Mouse (Mus musculus) neural tube, embryonic 12.5 days (tissue): ENCODE measurements around the gene Prr3. TPM values are rescaled to one million over a fixed set of nuclear protein-coding genes. Genes with fewer than 3 reads are reported as not detected.

Experiments used
- ATAC-seq: fragments of 200-750 bp; cut with Nextera tagmentation; 2 replicates; pipeline ENCODE4 v1.8.0; 2017; ENCODE audit warnings: low read depth, mild to moderate bottlenecking, moderate TSS enrichment, moderate library complexity; ENCODE audit not compliant: low FRiP score
- H3K27ac ChIP-seq: fragments of 300-500 bp; sonication (generic); 2 replicates; pipeline ENCODE4 v1.5.1; 2016
- H3K27me3 ChIP-seq: fragments of 300-500 bp; sonication (generic); replicated peaks from 2 replicates; pipeline ENCODE4 v1.6.1; 2016; ENCODE audit warnings: mild to moderate bottlenecking
- H3K36me3 ChIP-seq: fragments of 300-500 bp; sonication (generic); 2 replicates; pipeline ENCODE4 v1.6.1; 2016; ENCODE audit warnings: mild to moderate bottlenecking
- H3K4me1 ChIP-seq: fragments of 300-500 bp; sonication (generic); 2 replicates; pipeline ENCODE4 v1.6.1; 2016
- H3K4me2 ChIP-seq: fragments of 300-500 bp; sonication (generic); replicated peaks from 2 replicates; pipeline ENCODE4 v1.6.1; 2016; ENCODE audit warnings: mild to moderate bottlenecking
- H3K4me3 ChIP-seq: fragments of 300-500 bp; sonication (generic); 2 replicates; pipeline ENCODE4 v1.5.1; 2016
- H3K9ac ChIP-seq: fragments of 300-500 bp; sonication (generic); 2 replicates; pipeline ENCODE4 v1.6.1; 2016; ENCODE audit warnings: mild to moderate bottlenecking
- H3K9me3 ChIP-seq: fragments of 300-500 bp; sonication (generic); 2 replicates; pipeline ENCODE4 v1.6.1; 2016; ENCODE audit warnings: mild to moderate bottlenecking
- WGBS: fragments of 180-500 bp; shearing (Covaris S2); methylation state at CpG from one replicate; pipeline ENCODE4 v1.1.7; 2016; 5-methylcytosine and 5-hydroxymethylcytosine counted together
- polyA plus RNA-seq: library from polyadenylated mRNA; unstranded; fragments of >200 nt; fragmentation: Nextera tagmentation; extraction: Ambion mirVana; gene quantifications from 2 replicates; pipeline ENCODE4 v1.2.1, GENCODE M21; 2016

The Prr3 gene
- polyA plus RNA-seq, 1 experiment from 2014 or later = 50.9 TPM

DNA sequence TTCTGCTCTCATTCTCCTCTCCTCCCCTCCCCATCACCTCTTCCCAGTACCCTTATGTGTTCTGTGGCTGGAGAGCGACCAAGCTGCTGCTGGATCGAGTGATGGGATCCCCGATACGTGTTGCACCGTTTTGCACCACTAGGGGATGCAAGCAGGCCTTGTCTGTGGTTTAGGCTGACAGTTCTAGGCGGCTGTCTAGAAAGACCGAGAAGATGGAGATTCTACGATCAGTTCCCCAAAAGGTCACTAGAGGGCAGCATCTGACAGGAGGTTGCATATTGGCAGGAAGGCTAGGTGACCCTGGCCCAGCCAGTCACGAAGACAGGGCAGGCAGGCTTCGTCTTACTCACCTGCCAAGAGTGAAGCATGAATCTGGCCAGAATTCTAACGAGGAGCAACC is 16.9 kb upstream of the Prr3 start:
- Histone ChIP-seq H3K27me3 (no peaks in the 10 kb centered on the region), H3K36me3 (no peaks in the 10 kb centered on the region), H3K9me3 (no peaks in the 10 kb centered on the region), H3K4me3 (no peak overlapping the region), H3K27ac (no peak overlapping the region), H3K9ac (no peak overlapping the region), H3K4me1 (peaks cover 13% of the 10 kb centered on the region), H3K4me2 (no peak overlapping the region)
- WGBS = 5% methylated on average over 11 of the region's 11 CpGs
- peak; percentile 57 for ATAC-seq

DNA sequence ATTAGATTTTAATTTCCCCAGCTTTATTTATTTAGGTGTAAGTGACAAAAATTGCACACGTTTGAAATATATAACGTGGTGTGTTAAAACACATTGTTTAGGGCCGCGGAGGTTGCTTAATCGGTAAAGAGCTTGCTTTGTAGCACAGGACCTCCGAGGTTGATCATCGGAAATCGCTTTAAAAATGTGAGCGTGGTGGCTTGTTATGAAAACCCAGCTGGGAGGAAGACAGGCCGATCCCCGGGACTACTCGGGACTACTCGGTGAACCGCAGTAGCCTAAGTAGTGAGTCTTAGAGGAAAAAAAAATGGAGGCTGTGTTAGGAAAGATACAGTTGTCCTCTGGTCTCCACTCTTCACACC is 14.8 kb upstream of the Prr3 start:
- Histone ChIP-seq H3K9me3 (no peaks in the 10 kb centered on the region), H3K27ac (no peak overlapping the region), H3K36me3 (no peaks in the 10 kb centered on the region), H3K27me3 (no peaks in the 10 kb centered on the region), H3K4me1 (peaks cover 13% of the 10 kb centered on the region), H3K4me2 (peak overlapping the region; percentile 69), H3K9ac (peak overlapping the region; percentile 44), H3K4me3 (peak overlapping the region; percentile 52)
- 2% methylated on average over 14 of the region's 14 CpGs for WGBS
- ATAC-seq = no peak

DNA sequence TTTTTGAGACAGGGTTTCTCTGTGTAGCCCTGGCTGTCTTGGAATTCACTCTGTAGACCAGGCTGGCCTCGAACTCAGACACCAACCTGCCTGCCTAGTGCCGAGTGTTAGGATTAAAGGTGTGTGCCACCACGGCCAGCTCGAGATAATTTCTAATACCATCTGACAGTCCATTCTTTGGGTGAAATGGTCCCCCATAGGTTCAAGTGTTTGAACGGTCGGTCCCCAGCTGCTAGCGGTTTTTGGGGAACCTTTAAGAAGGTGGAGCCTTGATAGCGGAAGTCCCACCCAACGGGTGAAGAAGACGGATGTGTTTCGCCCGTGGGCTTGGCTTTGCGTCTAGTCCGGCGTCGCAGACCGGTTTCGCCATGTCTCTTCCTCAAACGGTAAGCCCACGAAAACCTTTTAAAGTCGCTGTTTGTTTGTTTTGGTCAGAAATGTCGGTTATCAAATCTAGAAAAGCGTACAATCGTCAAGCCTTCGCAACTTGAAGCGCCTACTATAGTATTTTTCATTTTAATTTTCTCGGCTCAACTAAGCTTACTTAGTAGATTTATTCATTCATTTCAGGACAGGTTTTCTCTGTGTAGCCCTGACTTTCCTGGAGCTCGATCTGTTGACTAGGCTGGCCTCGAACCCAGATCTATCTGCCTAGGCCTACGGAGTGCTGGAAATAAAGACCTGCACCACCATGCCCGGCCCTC is 14.3 kb upstream of the Prr3 start:
- Histone ChIP-seq H3K4me3 (peak overlapping the region; percentile 52), H3K27me3 (no peaks in the 10 kb centered on the region), H3K36me3 (peaks cover 4% of the 10 kb centered on the region; the same call in 1 of the 2 replicates), H3K27ac (no peak overlapping the region), H3K4me2 (peak overlapping the region; percentile 69), H3K4me1 (peaks cover 13% of the 10 kb centered on the region), H3K9me3 (no peaks in the 10 kb centered on the region), H3K9ac (peak overlapping the region; percentile 44)
- 4% methylated on average over 31 of the region's 31 CpGs for WGBS
- peak; percentile 79 for ATAC-seq

DNA sequence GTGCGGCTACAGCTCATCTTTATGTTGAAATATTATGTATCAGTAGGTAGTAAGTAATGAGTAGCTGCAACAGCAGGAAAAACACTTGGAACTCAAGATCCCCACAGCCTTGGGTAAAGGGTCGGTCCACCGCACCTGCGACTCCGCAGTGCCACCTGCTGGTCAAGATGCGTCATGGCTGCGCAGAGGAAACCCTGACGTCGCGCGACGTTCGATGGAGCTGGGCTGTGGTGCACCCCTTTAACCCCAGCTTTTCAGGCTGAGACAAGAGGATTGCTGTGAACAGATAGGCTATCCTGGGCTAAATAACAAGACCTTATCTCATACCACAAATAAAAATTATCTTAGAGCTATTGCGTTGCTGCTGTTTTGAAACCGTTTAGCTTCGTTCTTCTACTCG is 13.6 kb upstream of the Prr3 start:
- Histone ChIP-seq H3K4me2 (peak overlapping the region; percentile 69), H3K36me3 (peaks cover 11% of the 10 kb centered on the region), H3K27ac (no peak overlapping the region), H3K27me3 (no peaks in the 10 kb centered on the region), H3K4me1 (peaks cover 13% of the 10 kb centered on the region), H3K9ac (no peak overlapping the region), H3K4me3 (no peak overlapping the region), H3K9me3 (no peaks in the 10 kb centered on the region)
- ATAC-seq = peak; percentile 80
- WGBS = 8% methylated on average over 17 of the region's 17 CpGs

DNA sequence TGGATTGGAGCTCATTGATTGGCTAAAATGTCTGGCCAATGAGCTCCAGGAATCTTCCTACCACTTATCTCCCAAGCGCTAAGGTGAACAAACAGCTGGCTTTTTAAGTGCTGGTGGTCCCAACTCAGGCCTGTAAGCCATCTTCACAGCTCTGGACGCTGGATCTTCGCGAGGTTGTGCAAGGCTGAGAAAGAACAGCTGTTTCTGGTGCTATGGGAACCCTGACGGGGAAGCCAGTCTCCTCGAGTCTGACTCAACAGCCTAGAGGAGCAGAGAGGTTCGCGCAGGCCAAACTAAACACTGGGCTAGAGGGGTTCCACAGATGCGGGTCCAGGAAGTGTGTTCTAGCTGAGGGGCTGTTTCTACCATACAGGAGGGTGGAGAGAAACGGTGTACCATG is 11.7 kb upstream of the Prr3 start:
- Histone ChIP-seq H3K9me3 (no peaks in the 10 kb centered on the region), H3K9ac (no peak overlapping the region), H3K27ac (no peak overlapping the region), H3K36me3 (peaks cover 29% of the 10 kb centered on the region), H3K4me2 (no peak overlapping the region), H3K4me1 (peaks cover 13% of the 10 kb centered on the region), H3K27me3 (no peaks in the 10 kb centered on the region), H3K4me3 (no peak overlapping the region)
- WGBS = 53% methylated on average over 10 of the region's 10 CpGs
- no peak for ATAC-seq

DNA sequence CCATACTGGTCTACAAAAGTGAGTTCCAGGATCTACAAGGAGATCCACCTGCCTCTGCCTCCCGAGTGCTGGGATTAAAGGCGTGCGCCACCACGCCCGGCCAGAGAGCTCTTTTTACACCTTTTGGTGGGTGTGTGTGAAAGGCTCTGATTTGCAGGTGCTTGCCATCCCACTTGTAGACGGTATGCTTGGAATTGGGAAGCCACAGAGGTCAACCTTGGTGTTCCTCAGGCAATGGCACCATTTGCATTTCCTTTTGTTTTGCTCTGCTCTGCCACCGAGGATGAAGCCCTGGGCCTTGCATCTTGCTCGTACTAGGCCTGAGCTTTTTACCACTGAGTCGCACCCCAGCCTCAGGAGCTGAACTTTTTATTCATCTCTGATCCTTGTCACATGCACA is 1.7 kb upstream of the Prr3 start:
- H3K9ac ChIP-seq = 0 out of 2 replicates have a peak overlapping the region, but pooled peaks have one; percentile 27
- H3K4me3 ChIP-seq = no peak overlapping the region
- H3K36me3 ChIP-seq = peaks cover 47% of the 10 kb centered on the region
- H3K4me1 ChIP-seq = peaks cover 21% of the 10 kb centered on the region
- WGBS = 90% methylated on average over 9 of the region's 9 CpGs
- no peak overlapping the region for H3K27ac ChIP-seq
- H3K27me3 ChIP-seq = no peaks in the 10 kb centered on the region
- ATAC-seq = no peak
- no peak overlapping the region for H3K4me2 ChIP-seq
- H3K9me3 ChIP-seq = no peaks in the 10 kb centered on the region

DNA sequence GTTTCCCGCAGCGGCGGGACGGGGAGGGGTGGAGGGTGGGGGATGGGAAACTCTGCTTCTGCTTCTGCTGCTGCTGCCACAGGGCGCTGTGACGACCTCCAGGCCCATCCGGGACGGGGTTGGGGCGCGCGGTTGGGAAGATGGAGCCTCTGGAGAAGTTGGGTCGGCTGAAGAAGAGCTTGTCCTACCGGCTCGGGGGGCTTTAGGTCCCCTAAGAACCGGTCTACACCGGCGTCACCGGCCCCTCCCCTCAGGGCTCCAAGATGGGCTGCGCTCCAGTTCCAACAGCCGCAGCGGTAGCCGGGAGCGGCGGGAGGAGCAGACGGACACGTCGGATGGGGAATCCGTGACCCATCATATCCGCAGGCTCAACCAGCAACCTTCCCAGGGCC is 323 bp upstream of the Prr3 start:
- ATAC-seq = peak; percentile 14; the same call in 1 of the 2 replicates
- under 1% methylated on average over 29 of the region's 29 CpGs for WGBS
- Histone ChIP-seq H3K9ac (peak overlapping the region; percentile 86), H3K27ac (peak overlapping the region; percentile 86), H3K4me2 (peak overlapping the region; percentile 90), H3K27me3 (no peaks in the 10 kb centered on the region), H3K36me3 (peaks cover 37% of the 10 kb centered on the region), H3K4me3 (peak overlapping the region; percentile 94), H3K9me3 (no peaks in the 10 kb centered on the region), H3K4me1 (peaks cover 21% of the 10 kb centered on the region)

DNA sequence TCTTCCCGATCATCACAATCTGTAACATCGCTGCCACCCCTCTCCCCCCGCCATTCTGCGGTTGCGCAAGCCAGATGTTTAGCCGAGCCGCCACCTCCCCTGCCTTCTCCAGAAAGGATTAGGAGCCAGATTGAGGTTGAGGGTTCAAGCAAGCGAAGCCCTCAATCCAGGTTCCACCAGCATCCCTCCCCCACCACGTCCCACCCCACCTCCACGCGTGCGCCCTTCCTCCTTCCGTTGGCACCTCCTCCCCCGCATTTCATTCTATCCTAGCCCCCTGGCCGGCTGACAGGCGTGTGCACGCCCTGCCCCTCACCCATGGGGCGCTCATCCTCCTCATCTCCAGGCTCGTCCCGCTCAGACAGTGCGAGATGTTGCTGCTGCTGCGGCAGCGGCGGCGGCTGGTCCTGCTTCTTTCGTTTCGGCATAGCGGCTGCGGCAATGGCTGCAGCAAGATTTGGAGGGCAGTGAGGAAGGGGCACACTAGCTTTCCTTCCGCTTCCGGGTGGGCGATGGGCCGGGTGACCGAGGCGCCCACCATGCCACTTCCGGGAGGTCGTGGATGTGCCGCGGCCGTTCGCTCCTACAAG is 1.1 kb downstream of the Prr3 start:
- no peaks in the 10 kb centered on the region for H3K27me3 ChIP-seq
- H3K9ac ChIP-seq = peak overlapping the region; percentile 86
- peak overlapping the region; percentile 90 for H3K4me2 ChIP-seq
- peak; percentile 86 for ATAC-seq
- WGBS = under 1% methylated on average over 41 of the region's 41 CpGs
- H3K4me3 ChIP-seq = peak overlapping the region; percentile 94
- H3K36me3 ChIP-seq = peaks cover 37% of the 10 kb centered on the region
- peaks cover 21% of the 10 kb centered on the region for H3K4me1 ChIP-seq
- no peaks in the 10 kb centered on the region for H3K9me3 ChIP-seq
- peak overlapping the region; percentile 86 for H3K27ac ChIP-seq

DNA sequence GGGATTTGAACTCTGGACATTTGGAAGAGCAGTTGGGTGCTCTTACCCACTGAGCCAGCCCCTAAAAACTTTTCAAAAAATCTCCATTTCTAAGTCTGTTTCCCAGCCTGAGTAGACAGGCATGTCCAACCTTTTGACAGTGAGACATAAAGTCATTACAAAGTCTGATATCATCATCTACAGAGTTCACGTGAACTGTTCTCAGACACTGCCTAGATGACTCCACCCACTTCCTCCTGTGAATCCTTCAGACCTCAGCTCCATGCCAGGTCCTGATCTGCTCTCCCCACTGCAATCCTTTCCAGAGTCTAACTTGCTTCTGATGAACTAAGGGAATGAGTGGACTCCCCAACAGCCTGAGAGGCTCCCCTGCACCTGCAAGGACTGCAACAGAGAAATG is 7.9 kb downstream of the Prr3 start:
- Histone ChIP-seq H3K9ac (no peak overlapping the region), H3K36me3 (peaks cover 28% of the 10 kb centered on the region), H3K9me3 (no peaks in the 10 kb centered on the region), H3K27ac (no peak overlapping the region), H3K27me3 (no peaks in the 10 kb centered on the region), H3K4me3 (no peak overlapping the region), H3K4me2 (no peak overlapping the region), H3K4me1 (peaks cover 21% of the 10 kb centered on the region)
- ATAC-seq = no peak
- WGBS = 85% methylated on average over 1 of the region's 1 CpGs

DNA sequence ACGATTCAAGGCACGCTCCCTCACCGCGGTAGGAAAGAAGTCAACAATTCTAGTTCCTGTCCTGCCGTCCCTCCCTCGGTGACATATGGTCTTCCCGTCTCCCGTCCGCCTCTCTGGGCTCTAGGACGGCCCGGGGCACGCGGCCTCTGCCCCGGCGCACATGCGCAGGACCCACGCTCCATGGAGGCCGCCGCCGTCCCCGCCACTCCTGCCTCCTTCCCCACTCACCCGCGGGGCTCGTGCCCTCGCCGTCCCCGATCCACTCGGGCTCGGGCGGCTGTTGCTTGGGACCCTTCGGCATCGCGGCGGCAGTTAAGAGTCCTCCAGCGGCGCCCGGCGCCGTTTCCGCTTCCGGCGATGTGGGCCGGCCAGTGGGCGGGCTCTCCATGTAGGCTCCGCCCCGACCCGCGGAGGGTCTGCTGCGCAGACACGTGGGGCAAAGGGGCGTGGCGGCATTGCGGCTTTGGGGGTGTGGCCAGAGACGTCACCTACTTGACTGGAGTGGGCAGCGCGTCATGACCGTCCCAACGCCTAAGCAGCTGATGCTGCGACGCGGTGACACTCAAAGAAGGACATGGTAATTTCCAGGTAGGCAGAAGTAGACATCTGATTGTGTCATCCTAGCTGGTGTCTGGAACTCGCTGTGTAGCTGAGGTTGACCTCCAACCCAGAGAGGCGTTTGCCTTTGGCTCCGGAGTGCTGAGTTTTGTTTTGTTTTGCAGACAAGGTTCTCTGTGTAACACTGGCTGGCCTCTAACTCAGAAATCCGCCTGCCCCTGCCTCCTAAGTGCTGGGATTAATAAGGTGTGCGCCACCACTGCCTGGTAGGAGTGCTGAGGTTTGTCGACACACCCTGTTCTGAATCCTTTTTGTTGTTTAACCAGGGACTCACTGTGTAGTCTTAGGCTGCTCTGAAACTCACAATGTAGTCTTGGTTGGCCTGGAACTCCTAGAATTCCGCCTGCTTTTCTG is 10.3 kb downstream of the Prr3 start, which contains the start of gene Abcf1:
Gene Abcf1 (minus strand): TSS at position 344 of the 972 bp plus-strand sequence.
- ATAC-seq = peak; percentile 98

DNA sequence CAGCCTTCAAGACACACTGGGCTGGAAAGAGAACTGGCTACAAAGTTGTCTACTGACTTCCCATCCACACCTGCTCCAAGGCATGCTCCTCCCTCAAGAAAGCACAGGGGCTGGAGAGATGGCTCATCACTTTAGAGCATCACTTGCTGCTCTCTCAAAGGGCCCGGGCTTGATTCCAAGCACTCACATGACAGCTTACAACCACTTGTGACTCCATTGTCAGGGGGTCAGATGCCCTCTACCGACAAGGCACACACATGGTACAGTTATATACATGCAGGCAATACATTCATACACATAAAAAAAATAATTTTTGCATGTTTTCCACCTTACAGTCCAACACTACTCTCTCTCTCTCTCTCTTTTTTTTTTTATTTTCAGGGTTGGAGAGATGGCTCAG is 12.4 kb downstream of the Prr3 start:
- H3K36me3 ChIP-seq = peaks cover 46% of the 10 kb centered on the region
- ATAC-seq = no peak
- WGBS = 93% methylated on average over 2 of the region's 2 CpGs

More for the DNA sequence above, 10.3 kb downstream of the Prr3 start, which contains the start of gene Abcf1:
- Histone ChIP-seq H3K27me3 (no peaks in the 10 kb centered on the region), H3K4me1 (peaks cover 21% of the 10 kb centered on the region), H3K9ac (peak within 1 kb of the TSS; percentile 87), H3K27ac (peak within 1 kb of the TSS; percentile 62), H3K4me2 (peak within 1 kb of the TSS; percentile 78), H3K9me3 (no peaks in the 10 kb centered on the region), H3K4me3 (peak within 1 kb of the TSS; percentile 87), H3K36me3 (peaks cover 42% of the 10 kb centered on the region)
- under 1% methylated on average over 68 of the region's 68 CpGs for WGBS

DNA sequence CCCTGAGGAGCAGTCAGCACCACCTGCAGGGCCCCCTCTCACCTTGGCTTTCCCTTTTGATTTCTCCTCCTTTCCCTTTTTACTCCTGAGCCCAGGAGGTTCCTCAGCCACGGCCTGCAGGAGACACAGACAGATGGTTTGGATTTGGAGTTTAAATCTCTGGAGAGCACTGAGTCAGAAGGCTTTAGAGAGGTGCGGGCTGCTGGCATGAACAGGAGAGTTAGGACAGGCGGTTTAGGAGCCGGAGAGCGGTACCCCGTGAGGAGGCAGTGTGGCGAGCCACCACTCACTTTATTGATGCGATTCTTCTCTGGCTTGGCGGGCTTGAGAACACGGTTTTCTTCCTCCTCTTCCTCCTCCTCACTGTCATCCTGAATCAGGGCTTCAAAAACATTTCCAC is 16.8 kb downstream of the Prr3 start:
- WGBS = 92% methylated on average over 10 of the region's 10 CpGs

More for the DNA sequence above, 12.4 kb downstream of the Prr3 start:
- peaks cover 21% of the 10 kb centered on the region for H3K4me1 ChIP-seq
- H3K27me3 ChIP-seq = no peaks in the 10 kb centered on the region
- no peak overlapping the region for H3K4me3 ChIP-seq
- H3K4me2 ChIP-seq = no peak overlapping the region
- H3K9me3 ChIP-seq = no peaks in the 10 kb centered on the region
- H3K9ac ChIP-seq = no peak overlapping the region
- H3K27ac ChIP-seq = no peak overlapping the region

More for the DNA sequence above, 16.8 kb downstream of the Prr3 start:
- Histone ChIP-seq H3K9me3 (no peaks in the 10 kb centered on the region), H3K27ac (no peak overlapping the region), H3K4me1 (peaks cover 6% of the 10 kb centered on the region; the same call in 1 of the 2 replicates), H3K9ac (no peak overlapping the region), H3K27me3 (no peaks in the 10 kb centered on the region), H3K4me3 (no peak overlapping the region), H3K36me3 (peaks cover 83% of the 10 kb centered on the region), H3K4me2 (no peak overlapping the region)
- ATAC-seq = no peak
